Mouse (Mus musculus) hindbrain, embryonic 11.5 days (tissue): ENCODE measurements around the gene Reep3. TPM values are rescaled to one million over a fixed set of nuclear protein-coding genes. Genes with fewer than 3 reads are reported as not detected.
A peak's percentile ranks its signal among the peaks of the same experiment; 100 is the strongest.

Experiments
- ATAC-seq: fragments of 200-750 bp; cut with Nextera tagmentation; 2 replicates; pipeline ENCODE4 v1.8.0; 2017; ENCODE audit warnings: mild to moderate bottlenecking, moderate TSS enrichment, moderate library complexity; ENCODE audit not compliant: low FRiP score
- DNase-seq: peaks from one replicate; pipeline ENCODE4 v3.0.0-alpha.2; 2015; ENCODE audit warnings: low spot score
- H3K27ac ChIP-seq: fragments of 300-500 bp; sonication (generic); 2 replicates; pipeline ENCODE4 v1.5.1; 2014; ENCODE audit warnings: mild to moderate bottlenecking, low read depth, low read length
- H3K27me3 ChIP-seq: fragments of 300-500 bp; sonication (generic); 2 replicates; pipeline ENCODE4 v1.6.1; 2014; ENCODE audit warnings: mild to moderate bottlenecking, low read length, moderate library complexity, mixed read lengths; ENCODE audit not compliant: control insufficient read depth, insufficient read depth
- H3K36me3 ChIP-seq: fragments of 300-500 bp; sonication (generic); 2 replicates; pipeline ENCODE4 v1.6.1; 2014; ENCODE audit warnings: mild to moderate bottlenecking, low read length, moderate library complexity, mixed read lengths; ENCODE audit not compliant: control insufficient read depth, insufficient read depth
- H3K4me1 ChIP-seq: fragments of 300-500 bp; sonication (generic); replicated peaks from 2 replicates; pipeline ENCODE4 v1.6.1; 2014; ENCODE audit warnings: low read length, mixed read lengths; ENCODE audit not compliant: control insufficient read depth, insufficient read depth
- H3K4me2 ChIP-seq: fragments of 300-500 bp; sonication (generic); replicated peaks from 2 replicates; pipeline ENCODE4 v1.6.1; 2014; ENCODE audit warnings: mild to moderate bottlenecking, low read depth, low read length
- H3K4me3 ChIP-seq: fragments of 300-500 bp; sonication (generic); 2 replicates; pipeline ENCODE4 v1.5.1; 2014; ENCODE audit warnings: low read depth, low read length
- H3K9ac ChIP-seq: fragments of 300-500 bp; sonication (generic); 2 replicates; pipeline ENCODE4 v1.6.1; 2014; ENCODE audit warnings: low read depth, low read length
- H3K9me3 ChIP-seq: fragments of 300-500 bp; sonication (generic); 2 replicates; pipeline ENCODE4 v1.6.1; 2016; ENCODE audit warnings: low read length; ENCODE audit not compliant: control insufficient read depth
- WGBS: fragments of 180-500 bp; shearing (Covaris S2); extraction: QIAGEN DNeasy Blood & Tissue Kit; methylation state at CpG from one replicate; pipeline ENCODE4 v1.1.7; 2014; 5-methylcytosine and 5-hydroxymethylcytosine counted together
- polyA plus RNA-seq: library from polyadenylated mRNA; unstranded; fragments of >200 nt; fragmentation: Nextera tagmentation; extraction: Ambion mirVana; gene quantifications from 2 replicates; pipeline ENCODE4 v1.2.1, GENCODE M21; 2014

The Reep3 gene
- polyA plus RNA-seq, 1 experiment from 2014 or later, result 53.8 TPM

DNA sequence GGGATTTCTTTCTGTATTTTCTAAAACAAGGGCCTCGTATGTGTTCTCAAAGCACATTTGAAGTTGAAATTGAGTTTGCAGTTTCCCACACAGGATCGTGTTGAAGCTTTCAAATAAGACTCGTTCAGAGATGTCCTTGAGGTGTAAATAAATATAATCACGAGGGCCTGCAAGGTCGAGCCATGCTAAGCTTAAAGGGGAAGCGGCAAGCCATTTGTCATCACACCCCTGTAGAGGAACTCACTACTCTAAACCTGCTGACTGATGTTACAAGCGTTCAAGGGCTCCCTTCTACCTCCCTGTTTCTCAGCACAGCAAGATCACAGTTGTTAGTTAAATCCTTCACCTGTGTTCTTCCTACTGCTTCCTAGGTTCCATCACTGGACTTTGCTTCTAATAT, 65.6 kb downstream of the Reep3 start:
- Histone ChIP-seq H3K27ac (no peak overlapping the region), H3K36me3 (no peaks in the 10 kb centered on the region), H3K27me3 (no peaks in the 10 kb centered on the region), H3K9me3 (no peaks in the 10 kb centered on the region), H3K9ac (no peak overlapping the region), H3K4me2 (no peak overlapping the region), H3K4me3 (no peak overlapping the region), H3K4me1 (0 out of 2 replicates have a peak, but pooled peaks cover 2% of the 10 kb centered on the region)
- DNase-seq, result no peak
- ATAC-seq, result no peak
- WGBS, result 74% methylated on average over 7 of the region's 7 CpGs

DNA sequence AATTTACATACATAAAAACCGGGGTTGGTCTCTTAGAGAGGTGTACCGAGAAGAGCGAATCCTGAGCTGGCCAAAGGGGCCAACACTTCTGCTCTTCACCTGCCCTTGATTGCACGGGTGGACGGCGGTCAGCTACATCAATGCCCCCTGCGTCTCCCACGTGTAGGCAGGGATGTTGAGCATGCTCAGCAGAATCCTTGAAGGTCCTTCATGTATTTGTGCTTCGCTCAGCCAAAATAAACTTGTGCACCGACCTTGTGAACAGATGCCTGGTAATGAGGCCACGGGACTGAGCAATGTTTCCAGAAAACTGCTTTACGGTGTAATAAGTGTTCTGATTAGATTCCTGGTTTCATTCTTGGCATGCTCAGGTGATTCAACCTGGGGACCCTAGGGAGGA, 67.4 kb downstream of the Reep3 start:
- no peak for DNase-seq
- no peaks in the 10 kb centered on the region for H3K36me3 ChIP-seq
- 0 out of 2 replicates have a peak, but pooled peaks cover 2% of the 10 kb centered on the region for H3K4me1 ChIP-seq
- no peak overlapping the region for H3K4me3 ChIP-seq
- no peak overlapping the region for H3K4me2 ChIP-seq
- no peaks in the 10 kb centered on the region for H3K9me3 ChIP-seq
- H3K27me3 ChIP-seq, result no peaks in the 10 kb centered on the region
- H3K9ac ChIP-seq, result no peak overlapping the region
- no peak for ATAC-seq
- H3K27ac ChIP-seq, result no peak overlapping the region
- 89% methylated on average over 12 of the region's 12 CpGs for WGBS

DNA sequence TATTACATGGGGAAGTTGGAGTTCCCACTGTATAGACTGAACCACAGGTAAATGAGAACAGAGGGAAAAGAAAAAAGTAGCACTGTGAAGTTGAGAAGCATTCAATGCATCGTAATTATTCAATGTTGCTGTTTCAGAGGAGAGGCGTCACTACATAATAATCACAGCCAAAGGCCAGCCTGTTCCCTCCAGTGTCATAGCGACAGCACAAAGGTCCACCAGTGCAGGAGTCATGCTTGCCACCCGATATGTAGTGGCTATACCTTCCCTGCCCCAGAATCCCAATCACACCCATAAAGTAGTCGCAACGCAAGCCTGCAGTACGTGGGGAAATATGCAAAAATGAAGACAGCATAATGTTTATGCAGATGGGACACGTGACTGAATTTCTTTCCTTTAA, 70.4 kb downstream of the Reep3 start:
- Histone ChIP-seq H3K9me3 (no peaks in the 10 kb centered on the region), H3K4me2 (no peak overlapping the region), H3K9ac (no peak overlapping the region), H3K36me3 (no peaks in the 10 kb centered on the region), H3K27ac (no peak overlapping the region), H3K4me3 (no peak overlapping the region), H3K27me3 (no peaks in the 10 kb centered on the region), H3K4me1 (0 out of 2 replicates have a peak, but pooled peaks cover 2% of the 10 kb centered on the region)
- WGBS, result 82% methylated on average over 8 of the region's 8 CpGs
- DNase-seq (no peak), ATAC-seq (no peak)

DNA sequence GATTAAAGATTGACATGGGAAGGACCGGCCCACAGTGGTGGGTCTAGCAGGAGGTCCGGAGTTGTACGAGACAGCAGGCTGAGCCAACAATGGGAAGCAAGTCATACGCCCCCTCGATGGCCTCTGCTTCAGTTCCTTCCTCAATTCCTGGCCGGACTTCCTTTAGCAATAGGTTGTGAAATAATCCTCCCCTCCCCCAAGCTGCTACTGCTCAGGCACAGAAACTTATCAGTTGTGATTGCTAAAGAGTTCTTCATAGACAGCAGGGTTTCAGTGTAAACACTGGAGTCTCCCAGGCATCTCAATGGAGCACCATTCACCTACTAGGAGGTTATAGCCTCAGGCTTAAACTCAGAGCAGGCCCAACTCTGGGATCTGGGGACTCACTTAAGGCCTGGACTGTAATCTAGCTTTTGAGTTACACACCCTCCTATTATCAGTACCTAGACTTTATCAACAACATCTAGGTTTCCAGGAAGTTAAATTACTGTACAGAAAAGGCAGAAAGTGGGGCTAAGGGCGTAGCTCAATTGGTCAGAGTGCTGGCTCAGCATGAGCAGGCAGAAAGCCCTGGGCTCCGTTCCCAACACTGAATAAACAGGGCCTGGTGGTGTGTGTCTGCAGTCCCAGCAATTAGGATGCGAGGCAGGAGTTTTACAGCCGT, 71.0 kb downstream of the Reep3 start:
- WGBS, result 65% methylated on average over 10 of the region's 10 CpGs
- ATAC-seq, result no peak
- no peak for DNase-seq

DNA sequence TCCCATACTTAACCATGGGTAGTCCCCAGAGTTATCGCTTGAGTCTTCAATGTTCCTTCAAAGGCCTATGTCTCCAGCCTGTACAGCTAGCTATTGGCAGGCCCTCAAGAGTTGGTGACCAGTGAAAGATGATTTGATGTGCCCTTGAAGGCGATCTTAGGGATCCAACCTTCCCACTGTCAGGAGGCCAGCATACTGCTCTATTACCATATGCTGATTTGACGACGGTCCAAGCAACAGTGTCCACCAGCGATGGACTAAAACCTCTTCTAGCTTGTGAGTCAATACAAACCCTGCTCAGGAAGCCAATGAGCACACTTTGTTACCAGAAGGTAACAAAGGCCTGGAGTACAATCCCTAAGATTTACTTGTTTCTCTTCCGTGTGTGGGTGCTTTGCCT, 72.4 kb downstream of the Reep3 start:
- ATAC-seq (no peak), DNase-seq (no peak)
- no peaks in the 10 kb centered on the region for H3K36me3 ChIP-seq
- no peak overlapping the region for H3K27ac ChIP-seq
- no peak overlapping the region for H3K4me2 ChIP-seq
- no peaks in the 10 kb centered on the region for H3K27me3 ChIP-seq
- WGBS, result 97% methylated on average over 6 of the region's 6 CpGs
- H3K9ac ChIP-seq, result no peak overlapping the region
- no peaks in the 10 kb centered on the region for H3K9me3 ChIP-seq
- 0 out of 2 replicates have a peak, but pooled peaks cover 2% of the 10 kb centered on the region for H3K4me1 ChIP-seq
- H3K4me3 ChIP-seq, result no peak overlapping the region

More for the DNA sequence above, 71.0 kb downstream of the Reep3 start:
- no peak overlapping the region for H3K4me2 ChIP-seq
- no peaks in the 10 kb centered on the region for H3K9me3 ChIP-seq
- H3K36me3 ChIP-seq, result no peaks in the 10 kb centered on the region
- 0 out of 2 replicates have a peak, but pooled peaks cover 2% of the 10 kb centered on the region for H3K4me1 ChIP-seq
- no peak overlapping the region for H3K4me3 ChIP-seq
- no peaks in the 10 kb centered on the region for H3K27me3 ChIP-seq
- no peak overlapping the region for H3K9ac ChIP-seq
- no peak overlapping the region for H3K27ac ChIP-seq

DNA sequence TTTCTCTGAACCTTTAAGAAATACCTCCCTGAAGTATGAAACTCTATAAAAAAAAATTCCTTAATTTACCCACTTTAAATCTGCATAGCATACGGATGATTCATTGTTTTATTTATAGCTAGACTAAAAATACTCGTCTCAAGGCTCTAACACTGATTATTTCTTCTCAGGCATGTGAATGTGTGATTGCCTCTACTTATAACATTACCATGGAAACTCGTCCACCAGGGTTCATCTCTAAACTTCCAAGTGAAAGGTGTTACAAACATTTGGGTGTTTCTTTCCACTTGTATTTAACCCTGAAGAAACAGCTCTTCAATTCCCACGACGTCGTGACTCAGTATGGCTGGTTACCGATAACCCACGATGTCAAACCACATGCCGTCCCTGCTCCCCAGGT, 73.7 kb downstream of the Reep3 start:
- no peak overlapping the region for H3K4me2 ChIP-seq
- no peaks in the 10 kb centered on the region for H3K9me3 ChIP-seq
- DNase-seq (no peak), ATAC-seq (no peak)
- H3K27ac ChIP-seq, result no peak overlapping the region
- no peak overlapping the region for H3K4me3 ChIP-seq
- H3K27me3 ChIP-seq, result no peaks in the 10 kb centered on the region
- H3K36me3 ChIP-seq, result no peaks in the 10 kb centered on the region
- 0 out of 2 replicates have a peak, but pooled peaks cover 2% of the 10 kb centered on the region for H3K4me1 ChIP-seq
- H3K9ac ChIP-seq, result no peak overlapping the region
- 91% methylated on average over 9 of the region's 9 CpGs for WGBS

DNA sequence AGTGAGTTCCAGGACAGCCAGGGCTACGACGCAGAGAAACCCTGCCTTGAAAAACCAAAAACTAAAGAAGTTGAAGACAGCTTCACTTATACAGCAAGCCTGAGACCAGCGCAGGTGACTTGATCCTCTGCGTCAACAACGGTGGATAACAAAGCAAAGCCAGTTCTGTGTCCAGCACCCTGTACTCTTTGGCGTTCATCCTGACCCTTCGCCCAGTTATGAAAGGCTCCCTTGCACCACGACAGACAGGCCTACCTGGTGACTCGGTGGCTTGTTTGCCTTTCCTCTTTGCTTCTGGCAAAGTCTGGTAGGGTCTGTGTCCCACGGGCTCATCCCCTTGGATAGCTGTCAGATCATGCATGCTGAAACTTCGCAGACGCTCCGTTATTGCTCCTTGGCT, 75.3 kb downstream of the Reep3 start:
- ATAC-seq (no peak), DNase-seq (no peak)
- Histone ChIP-seq H3K4me3 (no peak overlapping the region), H3K36me3 (no peaks in the 10 kb centered on the region), H3K9me3 (no peaks in the 10 kb centered on the region), H3K4me1 (0 out of 2 replicates have a peak, but pooled peaks cover 2% of the 10 kb centered on the region), H3K27ac (no peak overlapping the region), H3K4me2 (no peak overlapping the region), H3K9ac (no peak overlapping the region), H3K27me3 (no peaks in the 10 kb centered on the region)
- 94% methylated on average over 13 of the region's 13 CpGs for WGBS

DNA sequence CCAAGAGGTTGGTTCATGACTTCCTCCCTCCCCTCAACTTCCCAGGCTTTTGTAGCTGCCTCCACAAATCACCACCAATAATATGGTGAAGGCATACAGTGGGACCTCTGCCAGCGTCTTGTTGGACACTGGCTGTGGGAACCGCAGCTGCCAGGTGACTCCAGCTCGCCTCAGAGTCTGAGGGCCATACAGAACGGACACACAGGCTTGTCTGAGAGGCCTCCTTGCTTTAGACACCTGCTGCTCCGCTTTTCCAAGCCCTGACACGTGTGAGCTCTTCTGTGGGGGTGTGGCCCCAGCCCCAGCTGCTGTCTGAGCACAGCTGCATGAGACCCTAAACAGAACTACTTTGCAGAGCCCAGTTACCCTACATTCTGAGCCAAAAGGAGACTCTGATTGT, 77.9 kb downstream of the Reep3 start:
- DNase-seq (no peak), ATAC-seq (peak; percentile 45)
- no peaks in the 10 kb centered on the region for H3K27me3 ChIP-seq
- no peak overlapping the region for H3K4me2 ChIP-seq
- H3K4me3 ChIP-seq, result no peak overlapping the region
- whole genome bisulfite sequencing, result 68% methylated on average over 6 of the region's 6 CpGs
- H3K9me3 ChIP-seq, result no peaks in the 10 kb centered on the region
- H3K9ac ChIP-seq, result no peak overlapping the region
- no peaks in the 10 kb centered on the region for H3K4me1 ChIP-seq
- no peaks in the 10 kb centered on the region for H3K36me3 ChIP-seq
- H3K27ac ChIP-seq, result no peak overlapping the region

DNA sequence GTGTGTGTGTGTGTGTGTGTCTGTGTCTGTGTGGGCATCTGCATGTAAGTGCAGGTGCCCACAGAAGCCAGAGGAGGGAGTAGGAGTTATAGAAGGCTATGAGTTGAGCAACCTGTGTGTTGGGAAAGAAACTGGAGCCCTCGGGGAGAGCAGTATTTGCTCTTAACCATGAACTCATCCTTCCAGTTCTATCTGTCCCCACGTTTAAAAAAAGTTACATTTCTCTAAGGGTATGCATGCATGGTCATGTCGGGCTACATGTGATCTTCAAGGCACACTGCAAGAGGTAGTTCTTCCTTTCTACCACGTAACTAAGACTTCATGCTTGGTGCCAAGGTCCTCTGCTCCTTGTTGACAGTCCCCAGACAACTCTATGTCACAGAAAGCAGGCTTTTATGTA, 78.9 kb downstream of the Reep3 start:
- no peak for ATAC-seq
- Histone ChIP-seq H3K4me1 (no peaks in the 10 kb centered on the region), H3K9me3 (no peaks in the 10 kb centered on the region), H3K9ac (no peak overlapping the region), H3K4me2 (no peak overlapping the region), H3K27me3 (no peaks in the 10 kb centered on the region), H3K36me3 (no peaks in the 10 kb centered on the region), H3K27ac (no peak overlapping the region), H3K4me3 (no peak overlapping the region)
- WGBS, result 92% methylated on average over 4 of the region's 4 CpGs
- DNase-seq, result no peak
